Mouse (Mus musculus) adrenal gland, postnatal 25 days (tissue): ENCODE measurements at regions not wholly inside any gene's neighbourhood (a gene's known extent, or its start where the extent isn't known, plus 50 kb on each side); places are given as distances from the start of the nearest gene placed in this dataset.

ENCODE experiments used
- DNase-seq: peaks from one replicate; pipeline ENCODE4 v3.0.0; 2021; ENCODE audit warnings: mixed read lengths

DNA sequence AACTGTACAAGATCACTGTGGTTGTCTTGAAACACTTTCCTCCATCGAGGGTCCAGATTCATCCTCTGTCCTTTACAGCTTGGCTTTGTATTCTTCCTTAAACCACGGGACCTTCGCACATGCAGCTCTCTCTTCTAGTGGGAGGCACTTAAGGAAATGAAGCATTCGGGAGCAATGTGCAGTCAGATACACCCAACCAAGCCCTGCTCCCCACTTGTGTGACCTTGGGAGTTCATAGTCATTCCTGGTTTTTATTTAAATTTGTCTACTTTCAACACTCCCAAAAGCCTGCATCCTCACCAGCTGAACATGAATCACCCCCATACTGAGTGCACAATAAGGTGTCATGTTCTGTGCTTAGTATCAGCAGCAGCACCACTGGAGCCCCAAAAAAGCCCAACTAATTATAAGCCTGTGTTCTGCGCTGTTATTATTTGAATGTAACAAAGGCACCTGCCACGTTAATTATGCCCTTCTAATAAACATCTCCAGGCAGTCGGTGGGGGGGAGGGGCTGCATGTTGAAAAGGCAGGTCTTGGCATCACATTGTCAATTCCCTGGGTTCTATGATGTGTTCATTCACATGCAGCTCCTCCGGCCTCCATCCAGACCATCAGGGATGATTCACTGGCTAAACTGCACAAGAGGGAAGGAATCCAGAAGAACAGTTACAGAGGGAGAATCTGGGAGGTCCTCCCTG, 524.6 kb downstream of the 1810013L24Rik start:
- DNase-seq, result no peak

DNA sequence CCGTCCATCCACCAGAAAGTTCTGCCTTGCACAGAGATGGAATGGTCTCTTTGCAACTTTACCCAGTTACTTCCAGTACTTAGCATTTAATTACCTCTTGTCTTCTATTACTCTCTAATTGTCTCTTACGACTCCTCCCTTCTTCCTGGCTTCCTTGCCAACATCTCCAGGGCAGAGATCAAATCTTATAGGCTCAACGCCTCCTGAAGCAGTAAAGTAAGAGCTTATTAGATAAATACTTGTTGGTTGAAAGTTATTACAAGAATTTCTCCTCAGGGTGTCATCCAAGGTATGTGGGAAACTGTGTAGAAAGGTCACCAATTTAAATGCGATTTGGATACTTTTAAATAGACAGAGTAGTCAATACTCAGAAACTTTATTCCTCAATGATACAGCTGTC, 528.8 kb downstream of the 1810013L24Rik start:
- DNase-seq, result no peak

DNA sequence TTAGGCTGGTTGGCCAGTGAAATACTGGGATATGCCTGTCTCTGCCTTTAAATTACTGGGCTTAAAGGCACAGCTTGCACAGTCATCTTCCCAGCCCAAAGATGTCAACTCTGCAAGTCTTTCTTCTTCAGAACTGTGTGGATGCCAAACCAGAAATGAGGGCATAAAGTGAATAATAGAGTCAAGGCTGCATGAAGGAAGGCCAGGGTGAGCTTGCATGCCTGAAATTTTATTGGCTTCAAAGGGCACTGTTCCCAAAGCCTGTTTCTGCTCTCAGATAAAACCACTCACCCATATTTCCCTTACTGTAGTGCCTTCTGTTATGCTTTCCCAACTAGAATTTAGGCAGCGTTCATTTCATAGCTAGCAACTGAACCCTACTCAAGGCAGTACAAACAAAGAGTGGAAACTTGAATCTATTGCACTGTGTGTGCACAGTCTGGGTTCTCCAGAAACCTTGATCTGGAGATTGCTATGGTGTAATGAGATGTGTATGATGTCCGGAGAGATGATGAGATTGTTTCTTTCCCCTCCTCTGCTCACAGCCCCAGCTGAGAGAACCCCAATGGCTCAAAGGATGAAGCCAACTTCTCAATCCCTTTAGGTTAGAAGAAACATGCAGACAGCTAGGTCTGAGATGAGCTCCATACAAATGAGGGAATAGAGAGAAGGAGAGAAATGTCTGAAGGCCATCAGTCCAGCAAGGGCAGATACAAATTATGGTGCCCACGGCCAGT, 529.7 kb downstream of the 1810013L24Rik start:
- DNase-seq, result no peak

DNA sequence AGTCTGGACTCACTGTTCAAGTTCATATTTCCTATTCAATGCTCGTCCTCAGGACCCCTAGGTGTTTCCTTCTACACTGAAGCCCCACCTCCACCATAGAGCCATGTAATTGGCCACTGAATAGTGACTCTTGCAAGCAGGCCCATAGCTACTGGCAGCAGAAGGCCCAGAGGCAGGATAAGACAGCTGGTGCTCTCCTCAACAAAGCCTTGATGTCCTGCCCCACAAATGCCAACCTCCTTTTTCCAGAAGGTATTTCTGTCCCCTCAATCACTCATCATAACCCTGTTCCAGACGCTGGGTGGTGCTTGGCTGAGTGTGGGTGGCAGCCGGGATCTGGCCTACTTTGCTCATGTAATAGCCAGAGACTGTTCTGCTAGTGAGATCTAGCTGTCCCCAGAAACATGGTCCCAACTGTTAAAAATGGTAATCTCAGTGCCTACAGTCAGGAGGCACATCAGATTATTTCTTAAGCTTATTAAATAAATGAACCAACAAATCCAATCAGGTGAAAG, 530.9 kb downstream of the 1810013L24Rik start:
- no peak for DNase-seq

DNA sequence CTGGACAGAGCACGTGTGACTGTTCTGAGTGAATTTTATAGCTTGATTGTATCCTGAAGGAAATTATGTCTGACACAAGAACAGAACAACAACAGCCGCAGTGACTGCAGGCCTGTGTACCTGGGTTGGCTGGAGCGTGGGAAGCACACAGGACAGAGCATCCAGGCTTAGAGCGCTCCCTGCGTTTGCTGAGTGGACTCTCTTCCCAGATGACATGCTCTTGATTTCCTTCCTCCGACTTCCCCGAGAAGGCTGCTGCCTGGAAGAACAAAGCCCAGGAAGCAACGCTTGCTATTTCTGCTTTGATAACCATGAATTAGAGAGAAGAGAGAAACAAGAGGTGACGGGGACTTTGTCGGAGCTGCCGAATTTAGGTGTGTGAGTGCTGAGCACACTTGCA, 532.2 kb downstream of the 1810013L24Rik start:
- DNase-seq, result no peak

DNA sequence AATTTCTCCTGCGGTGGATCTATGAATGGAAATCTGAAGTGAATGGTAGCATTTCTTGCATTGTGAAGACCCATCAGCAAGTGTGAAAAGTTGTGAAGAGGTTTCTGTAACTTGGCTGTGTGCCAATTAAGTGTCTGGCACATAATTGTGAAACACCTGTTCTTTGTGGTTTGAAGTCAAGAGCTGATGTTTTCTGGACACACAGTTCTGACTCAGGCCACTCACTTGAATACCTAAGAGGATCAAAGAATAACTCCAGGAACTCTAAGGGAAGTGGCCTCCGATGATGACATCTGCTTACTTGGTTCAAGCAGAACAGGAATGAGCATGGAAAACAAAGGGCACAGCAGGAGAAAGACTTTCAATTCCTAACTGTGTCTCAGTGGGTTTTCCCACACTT, 534.2 kb downstream of the 1810013L24Rik start:
- DNase-seq, result no peak

DNA sequence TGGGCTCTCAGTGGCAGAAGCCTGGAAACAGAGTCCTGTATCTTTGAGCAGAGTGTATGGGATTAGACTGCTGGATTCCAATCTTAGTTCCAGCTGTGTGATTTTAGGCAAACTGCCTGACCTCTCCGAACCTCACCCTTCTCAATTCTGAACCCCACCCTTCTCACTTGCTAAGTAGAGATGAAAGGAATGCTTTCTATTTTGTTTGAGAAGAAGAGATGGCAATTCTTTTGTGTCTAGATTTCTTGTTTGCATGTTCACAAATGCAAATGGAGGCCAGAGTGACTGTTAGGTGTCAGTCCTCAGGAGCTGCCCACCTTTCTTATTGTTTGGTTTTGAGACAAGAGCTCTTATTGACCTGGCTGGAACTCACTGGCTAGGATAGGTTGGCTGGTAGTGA, 561.1 kb downstream of the 1810013L24Rik start:
- DNase-seq, result no peak

DNA sequence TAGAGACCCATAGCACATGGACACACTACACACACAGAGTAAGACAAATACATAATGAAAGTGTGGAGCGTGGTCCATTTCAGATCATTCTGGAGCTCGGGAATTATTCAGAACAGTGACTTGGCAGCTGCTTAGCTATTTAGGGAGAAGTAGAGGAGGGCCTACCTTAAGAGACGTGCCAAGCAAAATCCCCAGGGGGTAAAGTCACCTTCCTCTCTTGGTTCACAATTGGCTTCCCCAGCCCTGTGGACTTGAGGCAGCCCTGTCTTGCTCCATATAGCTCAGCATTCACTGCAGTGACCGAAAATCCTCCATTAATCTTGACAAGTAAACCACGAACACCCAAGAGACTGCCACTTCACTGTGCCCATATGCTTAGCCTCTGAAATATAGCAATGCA, 574.8 kb downstream of the 1810013L24Rik start:
- DNase-seq, result no peak

DNA sequence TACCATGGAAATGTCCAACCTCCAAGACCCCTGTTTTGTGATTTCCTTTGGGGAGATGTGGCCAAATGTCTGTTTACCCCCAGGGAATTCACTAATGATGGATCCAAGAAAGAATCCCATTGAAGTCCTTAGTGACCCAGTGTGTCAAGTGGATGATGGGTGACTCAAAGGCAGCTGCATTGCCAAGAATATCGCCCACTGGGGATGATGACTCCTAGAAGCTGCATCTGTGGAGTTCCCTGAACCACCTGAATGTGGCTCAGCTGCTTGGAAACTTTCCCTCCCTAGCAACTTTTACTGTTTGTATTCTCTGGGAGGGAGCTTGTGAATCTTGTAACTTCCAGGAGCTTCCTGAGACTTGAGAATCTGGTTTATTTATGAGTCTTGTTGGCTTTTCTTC, 578.3 kb downstream of the 1810013L24Rik start:
- no peak for DNase-seq

DNA sequence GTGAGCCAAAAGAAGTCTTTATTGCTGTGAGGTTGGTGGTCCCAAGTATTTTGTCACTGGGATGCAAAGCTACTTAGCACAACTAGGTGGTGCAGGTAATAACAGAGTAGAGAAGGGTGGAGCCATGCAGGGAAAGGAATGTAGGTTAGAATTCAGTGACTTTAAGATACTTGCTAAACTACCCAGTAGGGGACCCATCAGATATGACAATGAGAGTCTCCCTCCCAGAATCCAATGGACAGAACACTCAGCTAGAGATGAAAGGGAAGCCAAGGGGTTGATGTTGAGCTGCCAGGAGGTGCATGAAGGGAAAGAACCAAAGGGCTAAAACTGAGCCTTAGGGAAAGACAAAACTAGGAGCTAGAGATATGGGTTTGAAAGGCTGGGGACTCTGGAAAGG, 564.9 kb downstream of the Grin2a start:
- no peak for DNase-seq

DNA sequence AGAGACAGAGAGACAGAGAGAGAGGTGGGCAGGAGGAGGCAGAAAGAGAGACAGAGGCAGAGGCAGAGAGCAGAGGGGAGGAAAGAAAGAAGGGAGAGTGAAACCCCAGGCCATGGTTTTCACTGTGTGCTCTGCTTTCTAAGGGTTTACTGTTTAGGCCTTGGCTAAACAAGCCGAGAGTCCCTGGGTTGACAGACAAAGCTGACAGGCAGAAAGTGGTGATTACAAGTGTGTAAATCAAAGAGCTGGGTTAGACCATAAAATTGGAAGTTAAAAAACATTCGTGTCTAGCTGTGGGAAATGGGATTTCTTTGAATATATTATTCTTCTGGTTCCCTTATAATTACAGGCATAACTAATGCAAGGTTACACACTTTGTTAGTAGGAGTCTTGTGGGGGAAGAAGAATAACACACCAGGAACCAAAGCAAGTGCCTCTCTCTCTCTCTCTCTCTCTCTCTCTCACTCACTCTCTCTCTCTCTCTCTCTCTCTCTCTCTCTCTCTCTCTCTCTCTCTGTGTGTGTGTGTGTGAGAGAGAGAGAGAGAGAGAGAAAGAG, 556.0 kb downstream of the Grin2a start:
- DNase-seq, result no peak

DNA sequence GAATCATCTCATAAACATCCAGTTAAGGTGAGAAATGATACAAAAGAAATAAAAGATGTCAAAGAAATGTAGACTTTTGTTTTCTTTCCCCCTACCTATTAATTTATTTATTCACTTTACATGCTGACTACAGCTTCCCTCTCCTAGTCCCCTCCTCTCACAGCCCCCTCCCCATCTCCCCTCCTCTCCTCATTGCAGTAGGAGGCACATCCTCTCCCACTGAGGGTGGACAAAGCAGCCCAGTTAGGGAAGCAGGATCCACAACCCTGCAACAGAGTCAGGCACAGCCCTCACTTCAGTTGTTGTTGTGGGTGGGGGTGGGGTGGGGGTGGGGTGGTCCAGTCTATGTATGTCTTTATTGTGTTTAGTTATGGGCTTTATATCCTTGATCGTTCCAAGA, 555.5 kb downstream of the Grin2a start:
- DNase-seq, result no peak

DNA sequence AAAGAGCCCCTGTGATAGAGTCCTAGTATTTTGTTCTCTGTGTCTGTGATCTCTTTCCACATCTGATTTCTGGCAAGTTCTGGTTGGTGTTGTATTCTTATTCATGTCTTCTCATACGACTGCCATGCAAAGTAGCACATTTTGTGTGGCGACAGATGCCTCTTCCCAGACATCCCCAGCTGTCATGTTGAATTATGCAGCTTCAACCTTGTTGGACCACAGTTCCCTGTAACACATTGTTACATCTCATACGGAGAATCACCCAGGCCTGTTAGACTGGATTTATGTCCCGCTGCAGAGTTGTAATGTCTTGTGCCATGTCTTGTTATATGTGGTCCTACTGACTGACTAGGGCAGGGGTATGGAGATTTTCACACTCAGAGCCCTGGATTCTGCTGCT, 543.3 kb downstream of the Grin2a start:
- DNase-seq, result no peak

DNA sequence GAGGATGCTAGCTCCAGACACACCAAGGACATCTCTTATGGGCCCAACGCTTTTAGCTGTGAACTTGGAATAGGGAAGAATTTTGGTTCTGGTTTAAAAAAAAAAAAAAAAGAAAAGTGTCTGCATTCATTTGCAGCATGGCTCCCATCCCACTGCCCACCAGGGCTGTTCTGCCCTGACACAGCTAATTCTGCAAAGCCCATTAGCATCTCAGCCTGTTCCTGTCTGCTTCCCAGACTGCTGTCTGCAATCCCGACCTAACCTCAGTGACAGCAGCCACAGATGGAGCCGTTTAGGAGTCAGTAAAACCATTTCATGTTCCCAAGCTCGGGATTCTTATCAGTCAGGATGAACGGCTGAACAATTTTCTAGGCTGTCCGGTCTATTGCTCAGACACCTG, 537.8 kb downstream of the Grin2a start:
- no peak for DNase-seq

DNA sequence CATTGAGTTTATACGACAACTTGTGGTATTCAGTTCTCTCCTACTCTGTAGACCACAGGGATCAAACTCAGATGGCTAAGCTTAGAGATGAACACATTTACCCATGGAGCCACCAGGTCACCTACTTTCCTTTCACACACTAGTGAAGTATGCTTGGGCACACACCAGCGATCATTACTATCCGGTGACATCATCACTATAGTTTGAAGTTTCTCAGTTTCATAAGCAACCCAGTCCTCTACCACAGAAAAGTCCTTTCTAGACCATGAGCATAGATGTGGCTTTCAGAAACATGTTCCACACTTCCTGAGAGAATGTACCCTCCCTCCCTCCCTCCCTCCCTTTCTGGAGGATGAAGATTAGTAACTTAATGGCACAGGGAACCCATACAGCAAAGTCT, 532.9 kb downstream of the Grin2a start:
- no peak for DNase-seq

DNA sequence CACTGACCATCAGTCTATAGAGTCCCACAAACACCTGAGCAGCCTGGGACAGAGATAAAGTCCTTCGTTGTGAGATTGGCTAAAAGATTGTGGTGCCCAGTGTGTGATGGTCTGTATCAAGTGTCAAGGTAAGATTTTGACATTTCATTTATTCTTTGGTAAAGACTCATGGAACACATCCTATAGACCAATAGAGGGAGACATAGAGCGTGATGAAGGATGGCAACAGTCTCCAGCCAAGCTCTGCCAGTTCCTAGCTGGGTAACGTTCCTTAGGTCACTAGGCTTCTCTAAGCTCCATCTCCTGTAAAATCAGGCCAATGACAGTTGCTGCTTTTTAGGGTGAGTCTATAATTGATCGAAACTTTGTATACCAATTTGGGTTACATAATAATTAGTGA, 526.0 kb downstream of the Grin2a start:
- no peak for DNase-seq

DNA sequence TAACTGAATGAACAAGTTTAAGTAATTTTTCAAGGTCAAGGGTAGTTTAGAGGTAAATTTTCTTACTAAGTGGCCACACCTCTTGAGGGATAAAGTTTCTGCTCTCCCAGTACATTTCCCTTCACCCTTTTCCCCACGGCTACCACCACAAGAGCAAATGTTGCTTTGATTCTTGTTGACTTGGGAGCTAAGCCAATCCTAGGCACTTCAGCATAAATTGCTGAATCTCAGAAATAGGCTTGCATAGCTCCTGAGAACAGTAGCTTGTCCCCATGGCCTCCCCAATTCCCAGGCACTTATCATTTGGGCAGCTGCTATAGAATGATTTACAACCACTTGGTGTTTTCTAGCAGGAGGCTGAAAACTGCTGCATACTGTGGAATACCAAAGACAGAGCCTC, 510.1 kb downstream of the Grin2a start:
- no peak for DNase-seq

DNA sequence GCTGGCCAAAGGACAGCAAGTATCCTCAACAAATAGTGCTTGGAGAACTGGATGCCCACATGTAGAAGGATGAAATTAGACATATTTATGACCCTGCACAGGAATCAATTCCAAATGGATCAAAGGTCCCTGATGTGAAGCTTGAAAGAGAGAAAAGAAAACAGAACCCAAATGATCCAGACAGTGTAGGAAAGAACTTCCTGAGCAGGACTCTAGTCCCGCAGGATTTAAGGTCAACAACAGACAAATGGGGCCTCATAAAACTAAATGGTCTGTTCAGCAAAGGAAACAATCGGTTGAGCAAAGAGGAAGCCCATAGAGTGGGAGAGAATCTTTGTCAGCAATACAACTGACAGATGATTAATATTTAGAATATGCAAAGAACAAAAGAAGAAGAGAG, 497.1 kb downstream of the Grin2a start:
- no peak for DNase-seq

DNA sequence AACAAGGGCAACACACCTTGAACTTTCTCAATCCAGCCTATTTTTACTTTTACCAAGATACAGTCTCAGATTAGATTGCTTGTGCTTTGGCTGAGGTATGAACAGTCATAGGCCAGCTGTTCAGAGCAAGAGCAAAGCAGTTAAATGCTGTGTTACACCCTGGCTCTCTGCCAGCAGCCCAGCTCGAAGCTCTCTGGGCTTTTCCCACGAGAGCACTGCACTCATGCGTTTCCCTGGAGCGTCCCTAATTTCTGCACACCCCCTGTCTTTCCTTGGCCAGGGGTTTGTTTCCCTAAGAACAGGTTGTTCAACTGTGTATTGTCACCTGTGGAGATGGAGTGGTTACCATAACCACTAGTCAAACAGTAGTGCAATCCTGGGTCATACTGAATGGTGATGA, 493.6 kb downstream of the Grin2a start:
- peak; percentile 62 for DNase-seq

DNA sequence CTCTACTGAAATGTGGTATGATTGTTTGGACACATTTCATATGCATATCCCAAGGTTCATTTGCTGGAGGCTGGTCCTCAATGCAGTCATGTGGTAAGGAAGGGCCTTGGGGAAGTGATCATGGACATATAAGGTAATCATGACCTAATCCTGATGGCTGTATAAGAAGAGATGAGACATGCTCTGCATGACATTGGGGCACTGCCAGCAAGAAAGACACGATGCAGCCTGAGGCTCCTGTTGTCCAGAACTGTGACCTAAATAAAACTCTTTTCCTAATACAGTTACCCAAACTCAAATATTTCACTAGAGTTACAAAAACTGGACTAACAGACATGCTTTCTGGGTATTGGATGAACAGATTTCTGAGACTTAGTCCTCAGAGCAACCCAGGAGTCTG, 485.7 kb downstream of the Grin2a start:
- no peak for DNase-seq

DNA sequence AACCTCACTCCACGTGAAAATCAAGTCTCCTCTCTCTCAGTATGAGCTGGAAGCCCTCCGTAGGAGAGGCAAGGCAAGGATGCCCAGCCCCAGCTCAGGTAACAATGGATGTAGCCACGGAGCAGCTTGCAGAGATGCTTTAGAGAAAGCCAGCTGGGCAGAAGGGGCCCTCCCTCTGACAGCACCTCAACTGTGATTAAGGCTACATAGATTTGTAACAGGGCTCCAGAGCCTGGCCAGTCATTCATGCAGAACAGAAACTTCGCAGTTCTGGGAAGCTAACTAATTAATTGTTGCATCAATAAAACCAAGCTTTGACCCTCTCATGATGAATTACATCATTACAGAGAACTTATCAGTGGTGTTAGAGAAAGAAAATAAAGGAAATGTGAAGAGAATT, 480.8 kb downstream of the Grin2a start:
- DNase-seq, result no peak
